Mouse (Mus musculus) lung, postnatal 36 days (tissue): ENCODE data around the gene Tceanc.

Source experiments
- DNase-seq: peaks from one replicate; pipeline ENCODE4 v3.0.0; 2022; ENCODE audit warnings: mixed read lengths

The Tceanc gene

GRCm38 (mm10) chrX:166479365-166479983 is 38.9 kb downstream of the Tceanc start, which contains the start of gene Rab9:
Gene Rab9, minus strand, starts transcription at chrX:166479867.
- DNase-seq, result peak; percentile 96

DNA sequence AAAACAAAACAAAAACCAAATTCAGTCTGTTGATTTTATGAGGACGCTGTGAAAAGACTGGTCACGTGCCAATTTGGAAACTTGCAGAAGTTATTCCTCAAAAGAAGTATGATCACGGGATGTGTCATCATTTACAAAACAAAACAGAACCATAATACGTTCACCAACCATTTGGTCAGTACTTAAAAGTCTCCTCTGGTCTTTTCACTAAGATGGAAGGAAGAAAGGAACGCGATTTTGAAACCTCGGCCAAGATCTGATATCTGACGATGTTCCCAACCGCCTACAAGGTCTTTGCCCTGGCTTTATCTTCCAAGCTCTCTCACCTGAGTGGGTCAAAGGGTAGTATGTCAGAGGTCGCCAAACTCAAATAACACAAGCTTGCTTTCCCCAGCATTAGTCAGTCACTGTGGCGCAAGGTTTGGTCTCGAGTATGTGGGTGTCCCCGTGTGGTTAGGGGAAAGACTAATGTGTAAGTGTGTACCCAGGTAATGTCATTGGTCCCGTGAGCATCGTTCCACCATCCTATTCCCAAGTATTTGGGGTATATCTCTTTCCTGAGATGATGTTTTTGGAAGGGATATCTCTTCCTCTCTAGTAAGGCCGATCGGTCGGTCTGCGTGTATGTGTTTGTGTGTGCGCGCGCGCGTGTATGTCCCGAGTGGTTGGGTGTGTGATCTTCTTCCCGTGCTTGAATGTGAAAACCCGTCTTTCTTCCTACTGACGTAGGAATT is 39.6 kb downstream of the Tceanc start:
- peak; percentile 49 for DNase-seq

GRCm38 (mm10) chrX:166477393-166477792 is 41.0 kb downstream of the Tceanc start:
- no peak for DNase-seq

GRCm38 (mm10) chrX:166472612-166473011 is 45.8 kb downstream of the Tceanc start:
- no peak for DNase-seq

DNA sequence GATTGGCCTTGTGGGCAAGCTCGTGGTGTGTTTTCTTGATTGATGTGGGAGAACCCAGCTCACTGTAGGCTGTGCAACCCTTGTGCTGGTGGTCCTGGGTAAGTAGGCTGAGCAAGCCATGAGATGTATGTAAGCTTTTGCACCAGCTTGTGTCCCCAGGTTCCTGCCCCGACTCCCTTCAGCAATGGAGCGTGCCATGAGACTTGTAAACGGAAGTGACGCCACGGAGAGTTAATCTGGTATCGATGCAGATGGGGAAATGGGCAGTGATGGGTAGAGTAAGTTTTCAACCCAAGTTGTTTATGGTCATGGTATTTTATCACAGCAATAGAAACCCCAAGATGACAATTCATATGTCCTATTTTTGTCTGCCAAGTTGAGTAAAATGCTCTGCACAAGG is 50.0 kb downstream of the Tceanc start:
- DNase-seq, result no peak

DNA sequence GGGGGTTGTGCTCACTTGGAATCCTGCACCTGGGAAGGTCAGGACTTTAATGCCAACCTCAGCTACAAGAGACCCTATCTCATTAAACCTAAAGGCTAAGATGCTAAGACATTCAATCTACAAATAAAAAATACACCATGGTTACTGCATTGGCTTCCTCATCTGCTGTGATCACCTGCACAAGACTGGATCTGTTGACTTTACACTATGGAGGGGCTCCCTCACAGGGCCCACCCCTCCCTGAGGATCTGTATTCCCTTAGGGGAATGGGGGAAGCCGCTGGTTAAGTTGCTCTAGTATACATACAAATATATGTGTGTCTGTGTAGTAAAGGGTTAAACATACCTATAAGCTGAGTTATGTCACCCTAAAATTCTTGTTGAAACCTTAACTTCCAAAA is 62.8 kb downstream of the Tceanc start:
- no peak for DNase-seq

DNA sequence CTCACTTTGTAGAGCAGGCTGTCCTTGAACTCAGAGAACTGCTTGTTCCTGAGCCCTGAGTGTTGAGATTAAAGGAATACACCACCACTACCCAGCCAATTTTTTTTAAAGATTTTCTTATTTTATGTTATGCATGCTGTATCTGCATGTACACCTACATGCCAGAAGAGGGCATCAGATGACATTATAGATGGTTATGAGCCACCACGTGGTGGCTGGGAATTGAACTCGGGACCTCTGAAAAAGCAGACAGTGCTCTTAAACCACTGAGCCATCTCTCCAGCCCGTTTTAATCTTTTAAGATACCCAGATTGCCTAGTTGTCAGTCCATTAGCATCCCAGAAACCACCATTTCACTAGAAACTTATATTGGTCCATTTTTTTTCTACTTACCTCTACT is 64.0 kb downstream of the Tceanc start:
- no peak for DNase-seq

DNA sequence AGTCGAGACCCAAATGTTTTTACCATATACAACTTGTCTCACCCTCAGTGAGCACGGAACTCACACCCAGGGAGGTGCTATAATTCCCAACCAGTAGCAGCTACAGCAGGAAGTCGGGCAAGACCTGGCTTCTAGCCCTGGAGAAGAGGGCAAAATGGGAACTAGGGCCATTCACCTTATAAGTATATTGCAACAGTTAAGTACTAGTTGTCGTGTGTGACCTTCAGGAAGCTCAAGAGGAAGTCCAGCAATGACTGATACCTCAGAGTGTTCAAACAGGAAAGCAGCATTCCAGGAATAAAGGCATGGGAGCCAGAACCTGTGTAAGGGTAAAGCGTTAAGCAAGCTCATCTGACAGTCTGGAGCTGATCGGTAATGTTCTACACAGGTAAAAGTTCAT is 64.8 kb downstream of the Tceanc start:
- peak; percentile 43 for DNase-seq
